Mouse (Mus musculus) embryonic facial prominence, embryonic 15.5 days (tissue): Measurements from ENCODE around the gene Gda. TPM values are rescaled to one million over a fixed set of nuclear protein-coding genes. Genes with fewer than 3 reads are reported as not detected.

Source experiments
- ATAC-seq: fragments of 200-750 bp; cut with Nextera tagmentation; 2 replicates; pipeline ENCODE4 v1.8.0; 2017; ENCODE audit warnings: low read depth, moderate TSS enrichment; ENCODE audit not compliant: insufficient number of reproducible peaks, low FRiP score, low TSS enrichment
- H3K27ac ChIP-seq: fragments of 300-500 bp; sonication (generic); replicated peaks from 2 replicates; pipeline ENCODE4 v1.5.1; 2015; ENCODE audit warnings: mild to moderate bottlenecking, inconsistent platforms
- H3K27me3 ChIP-seq: fragments of 300-500 bp; sonication (generic); 2 replicates; pipeline ENCODE4 v1.6.1; 2015; ENCODE audit warnings: inconsistent platforms
- H3K36me3 ChIP-seq: fragments of 300-500 bp; sonication (generic); 2 replicates; pipeline ENCODE4 v1.6.1; 2015; ENCODE audit warnings: mild to moderate bottlenecking, inconsistent platforms
- H3K4me1 ChIP-seq: fragments of 300-500 bp; sonication (generic); 2 replicates; pipeline ENCODE4 v1.6.1; 2015; ENCODE audit warnings: inconsistent platforms
- H3K4me2 ChIP-seq: fragments of 300-500 bp; sonication (generic); replicated peaks from 2 replicates; pipeline ENCODE4 v1.6.1; 2015; ENCODE audit warnings: mild to moderate bottlenecking, inconsistent platforms
- H3K4me3 ChIP-seq: fragments of 300-500 bp; sonication (generic); replicated peaks from 2 replicates; pipeline ENCODE4 v1.5.1; 2015; ENCODE audit warnings: mild to moderate bottlenecking, inconsistent platforms
- H3K9ac ChIP-seq: fragments of 300-500 bp; sonication (generic); 2 replicates; pipeline ENCODE4 v1.6.1; 2015; ENCODE audit warnings: inconsistent platforms
- H3K9me3 ChIP-seq: fragments of 300-500 bp; sonication (generic); replicated peaks from 2 replicates; pipeline ENCODE4 v1.6.1; 2016; ENCODE audit warnings: inconsistent platforms
- WGBS: fragments of 180-500 bp; shearing (Covaris S2); methylation state at CpG from one replicate; pipeline ENCODE4 v1.1.7; 2015; 5-methylcytosine and 5-hydroxymethylcytosine counted together
- polyA plus RNA-seq: library from polyadenylated mRNA; unstranded; fragments of >200 nt; fragmentation: Nextera tagmentation; extraction: Ambion mirVana; gene quantifications from 2 replicates; pipeline ENCODE4 v1.2.1, GENCODE M21; 2015

Gda gene
- polyA plus RNA-seq, 1 experiment from 2014 or later: 0.49 TPM

DNA sequence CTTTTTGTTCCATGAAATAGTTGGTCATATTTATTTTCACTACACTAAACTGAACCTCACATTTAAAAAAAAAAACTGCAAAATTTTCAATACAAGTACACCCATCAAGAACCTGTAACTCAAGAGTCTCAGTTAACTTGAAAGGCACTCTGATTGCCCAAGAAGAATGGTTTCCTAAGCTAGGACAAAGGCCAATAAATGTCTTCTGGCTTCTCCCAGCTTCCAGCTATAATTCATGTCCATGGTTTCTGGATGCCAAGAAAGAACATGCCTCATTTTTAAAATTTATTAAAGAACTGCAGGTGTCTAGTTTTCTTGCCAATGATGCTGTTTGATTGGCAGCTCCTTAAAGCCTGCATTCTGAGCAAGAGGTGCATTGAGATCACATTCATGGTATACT is 75.3 kb downstream of the Gda start:
- Histone ChIP-seq H3K9me3 (no peaks in the 10 kb centered on the region), H3K27me3 (no peaks in the 10 kb centered on the region), H3K9ac (no peak overlapping the region), H3K27ac (no peak overlapping the region), H3K4me1 (no peaks in the 10 kb centered on the region), H3K4me3 (no peak overlapping the region), H3K4me2 (no peak overlapping the region), H3K36me3 (no peaks in the 10 kb centered on the region)
- no peak for ATAC-seq

GRCm38 (mm10) chr19:21396364-21396763 is 76.9 kb downstream of the Gda start:
- 92% methylated on average over 7 of the region's 7 CpGs for WGBS
- ATAC-seq: no peak
- no peak overlapping the region for H3K4me2 ChIP-seq
- H3K36me3 ChIP-seq: no peaks in the 10 kb centered on the region
- H3K27ac ChIP-seq: no peak overlapping the region
- H3K4me1 ChIP-seq: no peaks in the 10 kb centered on the region
- no peak overlapping the region for H3K4me3 ChIP-seq
- H3K9ac ChIP-seq: no peak overlapping the region
- no peaks in the 10 kb centered on the region for H3K27me3 ChIP-seq
- no peaks in the 10 kb centered on the region for H3K9me3 ChIP-seq

GRCm38 (mm10) chr19:21390904-21391303 is 82.3 kb downstream of the Gda start:
- no peak for ATAC-seq
- no peak overlapping the region for H3K27ac ChIP-seq
- 80% methylated on average over 7 of the region's 7 CpGs for WGBS
- no peaks in the 10 kb centered on the region for H3K27me3 ChIP-seq
- H3K4me3 ChIP-seq: no peak overlapping the region
- no peaks in the 10 kb centered on the region for H3K36me3 ChIP-seq
- H3K4me2 ChIP-seq: no peak overlapping the region
- no peak overlapping the region for H3K9ac ChIP-seq
- no peaks in the 10 kb centered on the region for H3K9me3 ChIP-seq
- H3K4me1 ChIP-seq: no peaks in the 10 kb centered on the region

DNA sequence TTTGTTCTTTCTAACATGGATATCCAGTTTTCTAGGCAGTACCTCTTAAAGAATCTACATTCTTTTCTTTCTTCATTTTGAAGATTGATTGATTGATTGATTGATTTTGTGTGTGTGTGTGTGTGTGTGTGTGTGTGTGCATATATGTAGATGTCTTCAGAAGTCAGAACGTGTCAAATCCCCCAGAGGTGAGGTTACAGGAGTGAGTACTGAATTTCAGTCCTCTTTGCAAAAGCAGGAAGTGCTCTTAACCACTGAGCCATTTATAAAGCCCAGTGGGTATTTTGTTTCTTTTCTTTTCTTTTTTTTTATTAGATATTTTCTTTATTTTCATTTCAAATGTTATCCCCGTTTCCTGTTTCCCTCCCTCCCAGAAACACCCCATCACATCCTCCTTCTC is 86.4 kb downstream of the Gda start:
- Histone ChIP-seq H3K4me1 (no peaks in the 10 kb centered on the region), H3K27ac (no peak overlapping the region), H3K36me3 (no peaks in the 10 kb centered on the region), H3K4me3 (no peak overlapping the region), H3K27me3 (no peaks in the 10 kb centered on the region), H3K9me3 (no peaks in the 10 kb centered on the region), H3K9ac (no peak overlapping the region), H3K4me2 (no peak overlapping the region)
- WGBS: 55% methylated on average over 2 of the region's 2 CpGs
- no peak for ATAC-seq

DNA sequence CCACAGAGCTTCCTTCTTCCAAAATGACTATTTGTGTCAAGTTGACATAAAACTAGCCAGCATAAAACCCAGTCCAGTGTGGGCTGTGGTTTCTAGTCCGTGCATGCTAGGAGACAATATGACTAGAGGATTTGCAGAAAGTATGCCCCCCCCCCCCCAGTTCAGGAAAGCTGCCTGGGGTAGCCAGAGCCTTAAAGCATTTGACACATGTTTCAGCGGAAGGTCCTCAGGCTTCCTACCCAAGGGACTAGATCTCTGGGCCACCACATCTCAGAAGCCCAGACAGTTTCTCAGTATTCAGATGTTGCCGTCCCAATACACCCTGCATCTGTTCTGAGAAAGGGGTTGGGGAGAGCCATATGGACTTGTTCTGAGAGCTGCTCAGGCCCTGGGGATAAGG is 89.0 kb downstream of the Gda start:
- Histone ChIP-seq H3K4me2 (no peak overlapping the region), H3K9ac (no peak overlapping the region), H3K27ac (no peak overlapping the region), H3K27me3 (no peaks in the 10 kb centered on the region), H3K4me3 (no peak overlapping the region), H3K36me3 (no peaks in the 10 kb centered on the region), H3K4me1 (no peaks in the 10 kb centered on the region), H3K9me3 (no peaks in the 10 kb centered on the region)
- no peak for ATAC-seq
- WGBS: 71% methylated on average over 3 of the region's 3 CpGs

DNA sequence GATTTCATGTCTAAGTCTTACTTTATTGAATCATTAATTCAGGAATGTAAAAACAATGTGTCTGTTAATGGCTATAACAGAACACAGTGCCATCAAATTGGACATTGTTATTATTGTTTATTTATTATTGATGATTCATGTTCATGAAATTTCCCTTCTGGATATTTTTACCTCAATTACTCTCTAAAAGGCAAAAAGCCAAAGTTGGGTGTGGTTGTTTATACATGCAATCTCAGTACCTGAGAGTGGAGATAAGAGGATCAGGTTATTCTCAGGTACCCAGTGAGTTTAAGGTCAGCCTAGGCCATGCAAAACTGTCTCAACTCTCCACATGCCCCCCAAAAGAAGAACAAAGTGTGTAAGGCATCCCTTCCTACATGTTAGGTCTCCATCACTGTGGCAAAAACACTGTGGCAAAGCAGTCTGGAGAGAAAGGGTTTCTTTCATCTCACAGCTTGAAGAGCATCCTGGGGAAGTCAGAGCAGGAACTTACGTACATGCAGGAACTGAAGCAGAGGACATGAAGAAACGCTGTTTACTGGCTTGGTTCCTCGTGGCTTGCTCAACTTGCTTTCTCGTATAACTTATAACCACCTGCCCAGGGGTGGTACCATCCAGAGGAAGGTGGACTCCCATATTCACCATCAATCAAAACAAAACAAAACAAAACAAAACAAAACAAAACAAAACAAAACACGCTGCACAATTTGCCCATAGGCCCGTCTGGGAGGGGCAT is 89.6 kb downstream of the Gda start:
- Histone ChIP-seq H3K4me2 (no peak overlapping the region), H3K27ac (no peak overlapping the region), H3K9me3 (no peaks in the 10 kb centered on the region), H3K4me1 (no peaks in the 10 kb centered on the region), H3K9ac (no peak overlapping the region), H3K4me3 (no peak overlapping the region), H3K27me3 (no peaks in the 10 kb centered on the region), H3K36me3 (no peaks in the 10 kb centered on the region)
- 84% methylated on average over 6 of the region's 6 CpGs for WGBS
- ATAC-seq: no peak

GRCm38 (mm10) chr19:21381696-21382095 is 91.5 kb downstream of the Gda start:
- 51% methylated on average over 2 of the region's 2 CpGs for WGBS
- no peak for ATAC-seq

GRCm38 (mm10) chr19:21379195-21379594 is 94.0 kb downstream of the Gda start:
- Histone ChIP-seq H3K4me1 (no peaks in the 10 kb centered on the region), H3K27ac (no peak overlapping the region), H3K9me3 (no peaks in the 10 kb centered on the region), H3K9ac (no peak overlapping the region), H3K27me3 (no peaks in the 10 kb centered on the region), H3K4me2 (no peak overlapping the region), H3K36me3 (no peaks in the 10 kb centered on the region), H3K4me3 (no peak overlapping the region)
- ATAC-seq: no peak
- 95% methylated on average over 5 of the region's 5 CpGs for WGBS

More at GRCm38 (mm10) chr19:21381696-21382095, 91.5 kb downstream of the Gda start:
- Histone ChIP-seq H3K27ac (no peak overlapping the region), H3K9me3 (no peaks in the 10 kb centered on the region), H3K4me1 (no peaks in the 10 kb centered on the region), H3K9ac (no peak overlapping the region), H3K4me2 (no peak overlapping the region), H3K27me3 (no peaks in the 10 kb centered on the region), H3K36me3 (no peaks in the 10 kb centered on the region), H3K4me3 (no peak overlapping the region)

DNA sequence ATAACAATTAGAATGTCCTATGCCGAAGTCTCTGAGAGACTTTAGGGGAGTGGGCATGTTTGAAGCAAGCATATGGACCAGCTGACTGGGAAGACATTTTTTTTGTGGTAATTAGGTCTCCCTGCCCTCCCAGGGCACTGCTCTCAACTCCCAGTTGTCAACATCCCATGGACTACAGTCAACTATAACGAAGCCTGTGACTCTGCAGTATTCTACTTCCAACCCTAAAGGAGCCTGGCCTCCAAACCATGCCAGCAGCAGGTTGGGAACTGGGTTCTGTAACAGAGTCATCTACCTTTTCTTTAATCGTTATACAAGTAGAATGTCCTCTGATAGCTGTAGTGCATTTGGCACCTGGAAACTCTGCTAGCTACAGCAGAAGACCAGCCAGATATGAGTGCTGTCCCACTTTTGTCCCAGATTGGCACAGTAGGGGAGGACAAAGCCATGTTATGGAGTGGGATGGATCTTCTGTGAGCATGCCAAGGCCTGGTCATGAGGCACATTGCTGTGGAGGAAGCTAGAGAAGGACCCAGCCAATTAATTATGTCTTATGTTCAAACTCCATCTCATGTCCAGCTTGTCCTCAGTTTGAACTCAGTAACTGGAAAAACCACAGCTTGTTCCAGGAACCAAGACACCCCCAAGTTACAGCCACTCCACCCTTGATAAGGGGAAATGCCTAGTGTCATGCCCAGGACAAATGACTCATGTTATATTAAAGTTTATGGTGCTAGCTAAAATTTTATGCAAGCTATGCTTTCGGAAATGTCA is 96.6 kb downstream of the Gda start:
- Histone ChIP-seq H3K4me3 (no peak overlapping the region), H3K36me3 (no peaks in the 10 kb centered on the region), H3K4me2 (no peak overlapping the region), H3K27ac (no peak overlapping the region), H3K9ac (no peak overlapping the region), H3K27me3 (no peaks in the 10 kb centered on the region), H3K4me1 (no peaks in the 10 kb centered on the region), H3K9me3 (no peaks in the 10 kb centered on the region)
- WGBS: 87% methylated on average over 4 of the region's 4 CpGs
- no peak for ATAC-seq

GRCm38 (mm10) chr19:21373073-21373755 is 100.0 kb downstream of the Gda start:
- Histone ChIP-seq H3K4me3 (0 out of 2 replicates have a peak overlapping the region, but pooled peaks have one; percentile 7), H3K9me3 (no peaks in the 10 kb centered on the region), H3K4me2 (no peak overlapping the region; the same call in 1 of the 2 replicates), H3K27ac (no peak overlapping the region), H3K27me3 (no peaks in the 10 kb centered on the region), H3K36me3 (no peaks in the 10 kb centered on the region), H3K4me1 (no peaks in the 10 kb centered on the region), H3K9ac (no peak overlapping the region)
- ATAC-seq: no peak
- 39% methylated on average over 11 of the region's 11 CpGs for WGBS

DNA sequence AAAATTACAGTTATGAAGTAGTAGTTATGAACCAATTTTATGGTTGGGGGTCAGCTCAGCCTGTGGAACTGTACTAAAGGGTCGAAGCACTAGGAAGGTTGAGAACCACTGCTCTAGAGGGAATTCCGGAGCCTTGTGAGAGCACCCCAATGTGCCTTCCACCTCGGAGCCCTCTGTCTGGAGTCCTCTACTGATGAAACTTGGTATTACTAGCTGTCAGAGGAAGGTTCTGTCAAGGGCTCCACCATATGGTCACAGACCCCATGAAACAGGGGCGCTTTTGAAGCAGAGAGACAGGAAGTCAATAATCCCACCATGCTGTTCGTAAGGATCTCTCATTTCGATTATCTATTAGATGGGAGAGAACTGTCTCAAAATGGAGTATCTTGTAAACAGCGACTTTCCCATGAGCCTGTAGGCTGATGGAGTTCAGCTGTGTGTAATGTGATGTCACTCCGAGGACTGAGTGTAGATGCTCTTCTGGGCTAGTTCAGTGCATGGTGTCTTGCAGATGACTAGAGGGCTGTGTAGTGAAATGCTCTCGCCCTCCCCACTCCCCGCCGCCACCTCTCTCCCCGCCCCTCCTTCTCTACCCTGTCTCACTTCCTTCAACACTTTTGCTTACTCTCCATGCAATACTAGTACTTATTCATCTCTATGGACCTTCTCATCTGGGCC is 100.7 kb downstream of the Gda start:
- no peaks in the 10 kb centered on the region for H3K9me3 ChIP-seq

More for the DNA sequence above, 100.7 kb downstream of the Gda start:
- ATAC-seq: no peak
- 74% methylated on average over 12 of the region's 12 CpGs for WGBS
- Histone ChIP-seq H3K27me3 (no peaks in the 10 kb centered on the region), H3K9ac (no peak overlapping the region), H3K4me2 (no peak overlapping the region), H3K27ac (no peak overlapping the region), H3K4me1 (no peaks in the 10 kb centered on the region), H3K36me3 (no peaks in the 10 kb centered on the region), H3K4me3 (no peak overlapping the region)
